Mouse (Mus musculus): ENCODE measurements around the gene Slc35g3.
"Not testable (repeated sequence)": the region's sequence is repeated elsewhere in the genome, so short reads cannot be mapped to it uniquely, and the experiment has no call there.

Slc35g3 gene

DNA sequence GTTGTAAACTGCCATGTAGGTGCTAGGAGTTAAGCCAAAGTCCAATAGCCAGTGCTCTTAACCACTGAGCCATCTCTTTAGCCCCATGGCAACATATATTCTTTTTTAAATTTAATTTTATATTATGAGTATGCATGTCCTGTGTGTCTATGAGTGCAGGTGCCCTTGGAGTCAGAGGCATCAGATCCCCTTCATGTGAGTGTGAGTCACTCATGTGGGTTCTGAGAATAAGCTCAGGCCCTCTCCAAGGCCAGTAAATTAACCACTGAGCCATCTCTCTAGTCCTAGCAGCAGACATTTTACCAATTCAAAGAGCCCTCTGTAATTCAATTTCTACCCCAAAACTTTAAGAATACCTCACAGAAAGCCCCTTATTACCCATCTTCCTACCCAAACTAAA lies 9.1 kb downstream of the Slc35g3 start:
- no peak for DNase-seq

GRCm38 (mm10) chr11:69751635-69752034 lies 10.1 kb downstream of the Slc35g3 start:
- DNase-seq: no peak

DNA sequence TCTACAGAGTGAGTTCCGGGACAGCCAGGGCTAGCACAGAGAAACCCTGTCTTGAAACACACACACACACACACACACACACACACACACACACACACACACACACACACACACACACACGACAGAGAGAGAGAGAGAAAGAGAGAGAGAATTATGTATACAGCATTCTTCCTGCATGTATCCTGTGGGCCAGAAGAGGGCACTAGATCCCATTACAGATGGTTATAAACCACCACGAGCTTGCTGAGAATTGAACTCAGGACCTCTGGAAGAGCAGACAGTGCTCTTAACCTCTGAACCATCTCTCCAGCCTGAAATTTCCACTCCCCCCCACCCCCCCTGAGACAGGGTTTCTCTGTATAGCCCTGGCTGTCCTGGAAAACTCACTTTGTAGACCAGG lies 30.4 kb downstream of the Slc35g3 start:
- not testable (repeated sequence) for DNase-seq

GRCm38 (mm10) chr11:69729063-69729462 lies 32.7 kb downstream of the Slc35g3 start:
- DNase-seq: peak; percentile 57 to 58

GRCm38 (mm10) chr11:69725951-69726350 lies 35.8 kb downstream of the Slc35g3 start:
- DNase-seq: no peak

DNA sequence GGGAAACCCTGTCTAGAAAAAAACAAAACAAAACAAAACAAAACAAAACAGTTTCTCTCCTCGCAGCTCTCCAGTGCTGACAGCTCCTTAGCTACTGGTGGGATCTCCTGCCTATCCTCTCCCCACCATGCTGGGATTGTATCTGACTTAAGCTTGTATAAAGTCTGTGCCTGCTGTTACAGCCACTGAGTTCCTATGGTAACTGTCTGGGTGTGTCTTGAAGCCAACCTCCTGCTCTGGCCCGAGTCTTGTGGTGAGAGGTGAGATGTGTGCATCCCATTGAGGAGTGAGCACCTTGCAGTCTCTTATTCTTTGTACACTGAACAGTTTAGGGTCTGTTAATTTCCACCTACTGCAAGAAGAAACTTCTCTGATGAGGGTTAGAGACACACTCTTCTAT lies 38.7 kb downstream of the Slc35g3 start:
- DNase-seq: no peak

- DNase-seq: no peak
These were observed 40.9 kb downstream of the Slc35g3 start for GRCm38 (mm10) chr11:69720852-69721251.

DNA sequence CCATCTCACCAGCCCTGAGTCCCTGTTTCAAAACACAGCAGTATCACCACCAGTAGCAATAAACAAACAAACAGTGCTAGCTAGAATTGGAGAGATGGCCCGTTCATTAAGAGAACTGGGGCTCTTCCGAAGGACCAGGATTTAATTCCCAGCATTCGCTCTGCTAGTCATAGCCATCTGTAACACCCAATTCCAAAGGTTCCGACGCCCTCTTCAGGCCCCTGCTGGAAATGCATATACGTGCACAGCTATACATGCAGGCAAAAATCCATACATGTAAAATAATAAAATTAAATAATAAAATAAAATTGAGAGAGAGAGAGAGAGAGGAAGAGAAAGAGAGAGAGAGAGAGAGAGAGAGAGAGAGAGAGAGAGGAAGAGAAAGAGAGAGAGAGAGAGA lies 42.3 kb downstream of the Slc35g3 start:
- DNase-seq: no peak

- no peak for DNase-seq
These were observed 43.1 kb downstream of the Slc35g3 start for GRCm38 (mm10) chr11:69718661-69719060.

GRCm38 (mm10) chr11:69716953-69717352 lies 44.8 kb downstream of the Slc35g3 start:
- DNase-seq: no peak

- no peak for DNase-seq
These were observed 45.8 kb downstream of the Slc35g3 start for GRCm38 (mm10) chr11:69715929-69716328.

DNA sequence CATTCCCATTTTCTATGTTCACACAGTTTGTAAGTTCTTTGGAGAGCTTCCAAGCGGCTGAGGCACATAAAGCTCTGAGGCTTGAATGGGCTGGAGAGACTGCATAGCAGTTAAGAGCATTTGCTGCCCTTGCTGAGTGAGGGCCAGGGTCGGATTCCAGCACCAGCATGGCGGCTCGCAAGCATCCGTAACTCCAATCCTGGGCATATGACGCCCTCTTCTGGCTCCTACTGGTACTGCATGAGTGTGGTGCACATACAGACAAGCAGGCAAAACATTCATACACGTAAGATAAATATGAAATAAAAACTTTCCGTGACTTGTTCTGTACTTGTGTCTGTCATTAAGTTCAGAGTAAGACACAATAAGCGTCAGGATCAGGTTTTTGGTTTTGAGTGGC lies 46.3 kb downstream of the Slc35g3 start:
- DNase-seq: peak; percentile 32 to 38

DNA sequence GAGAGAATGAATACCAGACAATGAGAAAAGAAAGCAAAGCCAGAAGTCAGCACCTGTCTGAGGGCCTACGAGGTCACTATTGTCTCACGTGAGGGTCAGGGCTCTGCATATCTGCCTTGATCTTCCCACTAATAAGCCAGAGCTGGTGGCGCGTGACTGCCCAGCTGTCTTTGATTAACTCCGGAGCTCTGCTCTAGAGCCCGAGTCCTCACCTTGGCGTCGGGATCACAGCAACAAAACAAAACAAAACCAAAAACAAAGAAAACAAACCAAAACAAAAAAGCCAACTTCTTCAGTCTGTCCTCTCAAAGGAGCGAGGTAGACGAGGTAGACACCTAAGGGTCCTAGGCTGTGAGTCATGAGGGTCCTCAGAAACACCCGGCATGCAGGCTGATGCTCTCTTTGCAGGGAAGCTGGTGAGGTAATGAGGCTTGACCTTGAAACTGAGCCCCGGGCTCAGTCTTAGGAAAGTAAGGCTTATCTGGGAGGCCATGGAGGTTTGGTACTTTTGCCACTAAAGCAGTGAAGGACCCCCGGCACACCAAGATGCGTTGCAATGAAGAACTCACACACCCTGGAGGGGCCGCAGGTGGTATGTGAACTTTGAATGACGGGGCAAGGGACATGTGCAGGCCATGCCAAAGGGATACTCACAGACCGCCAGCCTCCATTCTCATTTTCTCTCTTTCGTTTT lies 47.0 kb downstream of the Slc35g3 start:
- DNase-seq: no peak

GRCm38 (mm10) chr11:69712954-69713672 lies 48.7 kb downstream of the Slc35g3 start:
- no peak for DNase-seq

GRCm38 (mm10) chr11:69711082-69711481 lies 50.7 kb downstream of the Slc35g3 start:
- DNase-seq: no peak

DNA sequence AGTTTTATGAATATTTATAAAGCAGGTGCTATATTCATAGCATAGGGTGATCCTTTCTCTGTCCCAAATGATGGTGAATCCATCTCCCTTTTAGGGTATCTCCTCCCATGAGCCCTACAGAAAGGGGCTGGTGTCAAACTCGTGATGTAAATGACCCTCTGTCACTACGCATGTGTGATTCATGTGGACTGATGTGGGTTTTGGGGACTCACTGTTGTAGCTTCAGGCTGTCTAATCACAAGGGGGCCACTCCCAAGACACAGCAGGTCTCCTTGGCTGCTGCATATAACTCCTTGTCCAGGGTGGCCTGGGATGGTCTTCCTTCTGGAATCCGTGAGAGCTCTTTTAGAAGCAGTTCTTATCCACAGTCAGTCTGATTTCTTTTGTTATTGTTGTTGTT lies 51.3 kb downstream of the Slc35g3 start:
- DNase-seq: no peak

Measured in cerebellum, postnatal 36 days (tissue).